Mouse (Mus musculus): Measurements from ENCODE around the gene Mrpl27. TPM values are rescaled to one million over a fixed set of nuclear protein-coding genes. Genes with fewer than 3 reads are reported as not detected.
A peak's percentile ranks its signal among the peaks of the same experiment; 100 is the strongest.

Mrpl27 gene
- polyA plus RNA-seq, 1 experiment = 121 TPM

DNA sequence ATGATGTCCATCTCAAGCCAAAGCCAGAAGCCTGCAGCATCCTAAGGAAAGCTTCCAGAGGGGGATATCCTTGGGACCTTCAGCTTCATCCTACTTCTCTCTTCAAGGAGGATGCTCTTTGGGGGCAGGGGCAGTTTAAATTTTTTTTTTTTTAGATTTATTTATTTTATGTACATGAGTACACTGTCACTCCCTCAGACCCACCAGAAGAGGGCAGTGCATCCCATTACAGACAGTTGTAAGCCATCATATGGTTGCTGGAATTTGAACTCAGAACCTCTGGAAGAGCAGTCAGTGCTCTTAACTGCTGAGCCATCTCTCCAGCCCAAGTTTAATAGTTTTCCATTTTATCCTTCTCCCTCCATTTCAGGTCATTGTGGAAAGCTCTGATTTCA, 32.1 kb upstream of the Mrpl27 start:
- Histone ChIP-seq H3K27ac (ENCODE audit: insufficient read depth, low read depth, low read length) (no peak overlapping the region), H3K27me3 (replicated peaks; ENCODE audit: control insufficient read depth, insufficient read depth, low read length) (no peaks in the 10 kb centered on the region), H3K36me3 (ENCODE audit: control insufficient read depth, insufficient read depth, low read length) (no peaks in the 10 kb centered on the region), H3K4me3 (ENCODE audit: insufficient read depth, low read depth, low read length) (no peak overlapping the region), H3K4me1 (ENCODE audit: control insufficient read depth, insufficient read depth, low read length) (peaks cover 6% of the 10 kb centered on the region; the same call in 1 of the 2 replicates)
- TF ChIP-seq CTCF (conservative IDR thresholded peaks at IDR 0.05; ENCODE audit: insufficient read depth, insufficient read length, low read depth, low read length) (no peak), POLR2A (IDR thresholded peaks at IDR 0.05; ENCODE audit: low read depth, low read length) (no peak)
- DNase-seq = no peak

DNA sequence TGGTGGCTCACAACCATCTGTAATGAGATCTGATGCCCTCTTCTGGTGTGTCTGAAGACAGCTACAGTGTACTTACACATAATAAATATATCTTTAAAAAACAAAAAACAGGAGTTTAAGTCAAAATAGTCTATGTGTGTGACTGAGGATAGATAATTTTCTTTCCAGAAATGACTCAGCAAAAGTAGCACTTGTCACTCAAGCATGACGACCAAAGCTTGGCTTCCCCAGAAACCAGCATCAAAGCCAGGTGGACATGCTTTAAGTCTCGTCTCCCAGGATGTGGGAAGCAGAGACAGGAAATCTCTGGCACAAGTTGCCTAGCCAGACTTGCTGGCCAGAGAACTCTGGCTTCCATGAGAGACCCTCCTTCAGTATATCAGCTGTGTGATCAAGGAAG, 31.4 kb upstream of the Mrpl27 start:
- DNase-seq = no peak
- TF ChIP-seq POLR2A (IDR thresholded peaks at IDR 0.05; ENCODE audit: low read depth, low read length) = no peak
- TF ChIP-seq CTCF (conservative IDR thresholded peaks at IDR 0.05; ENCODE audit: insufficient read depth, insufficient read length, low read depth, low read length) = no peak
- no peak overlapping the region for H3K27ac ChIP-seq (ENCODE audit: insufficient read depth, low read depth, low read length)
- H3K36me3 ChIP-seq (ENCODE audit: control insufficient read depth, insufficient read depth, low read length) = no peaks in the 10 kb centered on the region
- no peaks in the 10 kb centered on the region for H3K27me3 ChIP-seq (replicated peaks; ENCODE audit: control insufficient read depth, insufficient read depth, low read length)
- 50% methylated on average over 2 of the region's 2 CpGs for WGBS
- H3K4me1 ChIP-seq (ENCODE audit: control insufficient read depth, insufficient read depth, low read length) = peaks cover 6% of the 10 kb centered on the region; the same call in 1 of the 2 replicates
- H3K4me3 ChIP-seq (ENCODE audit: insufficient read depth, low read depth, low read length) = no peak overlapping the region

- Histone ChIP-seq H3K27ac (ENCODE audit: insufficient read depth, low read depth, low read length) (no peak within 1 kb of the TSS), H3K4me1 (ENCODE audit: control insufficient read depth, insufficient read depth, low read length) (peaks cover 11% of the 10 kb centered on the region; the same call in 1 of the 2 replicates), H3K4me3 (ENCODE audit: insufficient read depth, low read depth, low read length) (peak within 1 kb of the TSS; percentile 76), H3K36me3 (ENCODE audit: control insufficient read depth, insufficient read depth, low read length) (no peaks in the 10 kb centered on the region), H3K27me3 (replicated peaks; ENCODE audit: control insufficient read depth, insufficient read depth, low read length) (no peaks in the 10 kb centered on the region)
- WGBS = 5% methylated on average over 41 of the region's 41 CpGs
- peak; percentile 91 for TF ChIP-seq CTCF (conservative IDR thresholded peaks at IDR 0.05; ENCODE audit: insufficient read depth, insufficient read length, low read depth, low read length)
- TF ChIP-seq POLR2A (IDR thresholded peaks at IDR 0.05; ENCODE audit: low read depth, low read length) = no peak
- DNase-seq = peak; percentile 95
These were observed 24.2 kb upstream of the Mrpl27 start, which contains the start of gene Lrrc59 for GRCm38 (mm10) chr11:94629199-94629883. Gene Lrrc59 (plus strand): TSS chr11:94629767.

DNA sequence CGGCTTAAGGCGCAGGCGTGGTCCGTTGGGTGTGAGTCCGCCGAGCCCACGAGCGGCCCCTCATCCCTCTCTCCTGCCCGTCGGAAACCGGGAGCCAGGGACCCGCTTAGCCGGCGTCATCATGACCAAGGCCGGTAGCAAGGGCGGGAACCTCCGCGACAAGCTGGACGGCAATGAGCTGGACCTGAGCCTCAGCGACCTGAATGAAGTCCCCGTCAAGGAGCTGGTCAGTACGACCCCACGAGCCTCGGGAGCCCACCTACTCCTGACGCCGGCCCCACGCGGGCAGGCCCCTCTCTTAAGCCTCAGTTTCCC, 23.7 kb upstream of the Mrpl27 start:
- TF ChIP-seq CTCF (conservative IDR thresholded peaks at IDR 0.05; ENCODE audit: insufficient read depth, insufficient read length, low read depth, low read length) = no peak
- TF ChIP-seq POLR2A (IDR thresholded peaks at IDR 0.05; ENCODE audit: low read depth, low read length) = no peak
- Histone ChIP-seq H3K27me3 (replicated peaks; ENCODE audit: control insufficient read depth, insufficient read depth, low read length) (no peaks in the 10 kb centered on the region), H3K36me3 (ENCODE audit: control insufficient read depth, insufficient read depth, low read length) (no peaks in the 10 kb centered on the region), H3K4me1 (ENCODE audit: control insufficient read depth, insufficient read depth, low read length) (peaks cover 11% of the 10 kb centered on the region; the same call in 1 of the 2 replicates), H3K27ac (ENCODE audit: insufficient read depth, low read depth, low read length) (no peak overlapping the region), H3K4me3 (ENCODE audit: insufficient read depth, low read depth, low read length) (peak overlapping the region; percentile 76)
- WGBS = under 1% methylated on average over 28 of the region's 28 CpGs
- DNase-seq = no peak

DNA sequence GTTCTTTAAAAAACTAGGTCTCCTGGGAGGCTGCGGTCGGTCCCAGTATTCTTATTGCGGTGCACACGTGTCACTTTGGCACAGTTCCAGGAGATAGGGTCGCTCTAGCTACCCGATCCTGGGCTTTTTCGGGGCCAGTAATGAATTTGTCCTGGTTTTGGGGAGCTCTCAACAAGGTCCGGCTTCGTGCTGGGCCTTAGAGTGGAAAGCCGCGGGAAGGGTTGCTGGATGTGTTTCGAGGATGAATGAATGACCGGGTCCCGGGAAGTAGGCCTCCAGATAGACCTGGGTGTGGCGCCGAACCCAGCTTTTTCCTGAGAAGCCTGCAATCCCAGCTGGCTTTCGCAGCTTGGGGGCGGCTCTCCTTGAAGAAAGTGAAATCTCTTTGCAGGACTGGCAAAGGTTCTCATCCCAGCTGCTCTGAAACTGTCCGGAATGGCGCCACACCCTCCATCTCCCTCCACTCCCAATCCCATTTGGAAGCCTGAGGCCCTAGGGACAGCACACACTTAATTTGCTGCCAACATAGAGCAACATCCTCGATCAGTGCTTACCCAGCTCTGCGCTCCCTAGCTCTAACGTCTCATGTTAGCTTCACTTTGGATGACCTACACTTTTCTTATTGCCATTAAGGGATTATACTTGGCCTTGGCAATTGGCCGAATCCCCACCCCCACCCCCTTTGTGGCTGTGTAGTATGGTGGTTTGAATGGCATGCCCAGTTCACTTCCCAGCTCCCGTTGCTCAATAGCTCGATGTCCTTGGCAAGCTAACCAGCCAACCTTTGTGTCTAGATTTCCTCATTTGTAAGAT, 23.2 kb upstream of the Mrpl27 start:
- H3K36me3 ChIP-seq (ENCODE audit: control insufficient read depth, insufficient read depth, low read length) = no peaks in the 10 kb centered on the region
- 8% methylated on average over 26 of the region's 26 CpGs for WGBS
- peaks cover 11% of the 10 kb centered on the region; the same call in 1 of the 2 replicates for H3K4me1 ChIP-seq (ENCODE audit: control insufficient read depth, insufficient read depth, low read length)
- H3K27me3 ChIP-seq (replicated peaks; ENCODE audit: control insufficient read depth, insufficient read depth, low read length) = no peaks in the 10 kb centered on the region
- TF ChIP-seq POLR2A (IDR thresholded peaks at IDR 0.05; ENCODE audit: low read depth, low read length) (no peak), CTCF (conservative IDR thresholded peaks at IDR 0.05; ENCODE audit: insufficient read depth, insufficient read length, low read depth, low read length) (no peak)
- H3K27ac ChIP-seq (ENCODE audit: insufficient read depth, low read depth, low read length) = no peak overlapping the region
- peak overlapping the region; percentile 76 for H3K4me3 ChIP-seq (ENCODE audit: insufficient read depth, low read depth, low read length)
- peak; percentile 43 for DNase-seq

GRCm38 (mm10) chr11:94631969-94632368, 21.6 kb upstream of the Mrpl27 start:
- no peak for DNase-seq
- H3K4me1 ChIP-seq (ENCODE audit: control insufficient read depth, insufficient read depth, low read length) = peaks cover 11% of the 10 kb centered on the region; the same call in 1 of the 2 replicates
- H3K27ac ChIP-seq (ENCODE audit: insufficient read depth, low read depth, low read length) = no peak overlapping the region
- 93% methylated on average over 5 of the region's 5 CpGs for WGBS
- H3K27me3 ChIP-seq (replicated peaks; ENCODE audit: control insufficient read depth, insufficient read depth, low read length) = no peaks in the 10 kb centered on the region
- H3K36me3 ChIP-seq (ENCODE audit: control insufficient read depth, insufficient read depth, low read length) = peaks cover 2% of the 10 kb centered on the region; the same call in 1 of the 2 replicates
- TF ChIP-seq CTCF (conservative IDR thresholded peaks at IDR 0.05; ENCODE audit: insufficient read depth, insufficient read length, low read depth, low read length) (no peak), POLR2A (IDR thresholded peaks at IDR 0.05; ENCODE audit: low read depth, low read length) (no peak)
- no peak overlapping the region for H3K4me3 ChIP-seq (ENCODE audit: insufficient read depth, low read depth, low read length)

DNA sequence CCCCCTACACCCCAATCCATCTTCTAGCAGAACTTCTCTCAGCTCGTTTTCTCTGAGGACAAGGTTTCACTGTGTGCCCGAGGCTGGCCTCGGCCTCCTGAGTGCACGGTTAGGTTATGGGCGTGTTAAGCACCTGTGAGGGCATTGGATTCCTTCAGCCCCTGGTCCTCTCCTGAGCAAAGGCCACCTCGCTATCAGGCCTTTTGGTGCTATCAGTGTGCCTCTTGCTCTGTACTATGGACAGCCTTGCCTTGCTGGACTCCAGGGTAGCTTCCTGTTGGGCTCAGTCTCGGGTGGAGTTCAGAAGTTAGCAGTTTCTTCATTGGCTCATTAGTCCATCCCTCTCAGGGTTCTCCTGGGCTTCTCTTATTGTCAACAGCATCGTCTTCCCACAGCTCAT, 20.6 kb upstream of the Mrpl27 start:
- Histone ChIP-seq H3K36me3 (ENCODE audit: control insufficient read depth, insufficient read depth, low read length) (peaks cover 2% of the 10 kb centered on the region), H3K4me3 (ENCODE audit: insufficient read depth, low read depth, low read length) (no peak overlapping the region), H3K4me1 (ENCODE audit: control insufficient read depth, insufficient read depth, low read length) (peaks cover 11% of the 10 kb centered on the region; the same call in 1 of the 2 replicates), H3K27me3 (replicated peaks; ENCODE audit: control insufficient read depth, insufficient read depth, low read length) (no peaks in the 10 kb centered on the region), H3K27ac (ENCODE audit: insufficient read depth, low read depth, low read length) (no peak overlapping the region)
- no peak for DNase-seq
- WGBS = 68% methylated on average over 8 of the region's 8 CpGs
- TF ChIP-seq CTCF (conservative IDR thresholded peaks at IDR 0.05; ENCODE audit: insufficient read depth, insufficient read length, low read depth, low read length) = no peak
- TF ChIP-seq POLR2A (IDR thresholded peaks at IDR 0.05; ENCODE audit: low read depth, low read length) = no peak
